Mouse (Mus musculus): Measurements from ENCODE around the gene Cdk15. TPM values are rescaled to one million over a fixed set of nuclear protein-coding genes. Genes with fewer than 3 reads are reported as not detected.

Cdk15 gene
- polyA plus RNA-seq, 1 experiment = 0.12 TPM

DNA sequence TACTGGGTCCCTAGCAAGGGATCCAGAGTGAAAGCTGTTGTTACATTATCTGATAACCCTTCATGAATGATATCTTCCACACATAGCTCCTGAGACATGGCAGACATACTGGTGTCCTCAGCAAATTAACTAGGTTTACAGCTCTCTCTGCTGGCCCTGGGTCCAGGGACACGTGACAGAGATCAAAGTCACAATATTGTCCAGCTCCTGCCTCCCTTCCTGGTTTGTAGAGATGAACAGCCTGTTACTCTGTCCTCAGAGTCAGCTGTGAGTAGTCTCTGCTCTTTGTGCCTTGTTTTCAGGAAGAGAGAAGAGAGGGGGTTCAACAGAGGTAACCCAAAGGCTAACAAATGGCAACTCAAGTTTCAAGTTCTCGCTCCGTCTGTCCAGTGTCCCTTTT, 125.8 kb downstream of the Cdk15 start:
- Histone ChIP-seq H3K27ac (ENCODE audit: control insufficient read depth, insufficient read depth, low read length) (no peak overlapping the region), H3K36me3 (ENCODE audit: control insufficient read depth, insufficient read depth, low read length) (no peaks in the 10 kb centered on the region), H3K27me3 (ENCODE audit: control insufficient read depth, insufficient read depth, low read length) (no peaks in the 10 kb centered on the region), H3K4me1 (replicated peaks; ENCODE audit: control insufficient read depth, insufficient read depth, low read length) (no peaks in the 10 kb centered on the region), H3K4me3 (ENCODE audit: control insufficient read depth, insufficient read depth, low read length) (no peak overlapping the region)
- 97% methylated on average over 3 of the region's 3 CpGs for WGBS
- no peak for TF ChIP-seq CTCF (IDR thresholded peaks at IDR 0.05; ENCODE audit: borderline replicate concordance, control insufficient read depth, extremely low read depth, insufficient read depth, low read length, poor library complexity)
- TF ChIP-seq POLR2A (IDR thresholded peaks at IDR 0.05; ENCODE audit: control insufficient read depth, extremely low read depth, insufficient read depth, low read length, poor library complexity) = no peak
- no peak for DNase-seq

DNA sequence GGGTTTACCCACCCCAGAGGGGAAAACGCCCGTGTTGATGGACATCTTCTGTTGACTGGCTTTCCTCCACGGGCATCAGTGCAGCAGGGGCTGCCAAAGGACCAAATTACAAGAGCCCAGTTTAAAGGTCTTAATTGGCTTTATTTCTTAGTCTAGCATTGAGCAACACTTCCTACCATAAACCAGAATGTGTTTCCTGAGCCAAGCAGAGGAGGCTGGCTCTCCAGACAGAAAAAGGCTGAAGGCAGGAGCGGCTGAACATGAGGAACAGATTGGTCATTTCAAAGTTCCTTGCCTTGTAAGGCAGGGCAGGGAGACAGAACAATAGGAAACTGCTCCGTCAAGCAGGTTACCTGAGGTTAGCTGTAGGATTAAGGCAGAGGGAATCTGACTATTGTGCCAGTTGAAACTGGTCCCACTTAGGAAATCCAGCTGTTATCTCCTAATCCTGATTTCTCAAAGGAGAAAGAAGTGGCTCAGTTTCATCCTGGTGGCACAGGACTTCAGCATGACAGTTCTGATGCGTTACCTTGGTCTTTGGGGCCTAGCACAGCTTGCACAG, 126.4 kb downstream of the Cdk15 start:
- no peaks in the 10 kb centered on the region for H3K36me3 ChIP-seq (ENCODE audit: control insufficient read depth, insufficient read depth, low read length)

DNA sequence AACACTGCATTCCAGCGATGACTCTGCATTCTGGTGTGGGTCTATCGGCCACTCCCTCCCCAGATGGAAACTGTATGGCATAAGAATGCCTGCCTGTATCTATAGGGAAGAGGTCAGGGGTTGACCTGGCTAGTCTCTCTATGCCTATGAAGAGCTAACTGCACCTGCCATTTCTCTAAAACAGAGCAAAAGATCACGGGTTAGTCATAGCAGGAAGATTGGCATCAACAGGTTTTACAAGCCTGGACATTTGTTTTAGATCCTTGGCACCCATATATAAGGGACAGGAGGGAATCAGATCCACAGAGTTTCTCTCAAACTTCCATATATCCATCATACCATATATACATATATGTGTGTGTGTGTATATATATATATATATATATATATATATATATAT, 127.7 kb downstream of the Cdk15 start:
- no peak overlapping the region for H3K27ac ChIP-seq (ENCODE audit: control insufficient read depth, insufficient read depth, low read length)
- H3K4me1 ChIP-seq (replicated peaks; ENCODE audit: control insufficient read depth, insufficient read depth, low read length) = no peaks in the 10 kb centered on the region
- no peaks in the 10 kb centered on the region for H3K36me3 ChIP-seq (ENCODE audit: control insufficient read depth, insufficient read depth, low read length)
- 94% methylated on average over 3 of the region's 3 CpGs for WGBS
- no peaks in the 10 kb centered on the region for H3K27me3 ChIP-seq (ENCODE audit: control insufficient read depth, insufficient read depth, low read length)
- no peak overlapping the region for H3K4me3 ChIP-seq (ENCODE audit: control insufficient read depth, insufficient read depth, low read length)
- TF ChIP-seq CTCF (IDR thresholded peaks at IDR 0.05; ENCODE audit: borderline replicate concordance, control insufficient read depth, extremely low read depth, insufficient read depth, low read length, poor library complexity) = no peak
- TF ChIP-seq POLR2A (IDR thresholded peaks at IDR 0.05; ENCODE audit: control insufficient read depth, extremely low read depth, insufficient read depth, low read length, poor library complexity) = no peak
- DNase-seq = no peak

More for the DNA sequence above, 126.4 kb downstream of the Cdk15 start:
- TF ChIP-seq POLR2A (IDR thresholded peaks at IDR 0.05; ENCODE audit: control insufficient read depth, extremely low read depth, insufficient read depth, low read length, poor library complexity) = no peak
- no peak for TF ChIP-seq CTCF (IDR thresholded peaks at IDR 0.05; ENCODE audit: borderline replicate concordance, control insufficient read depth, extremely low read depth, insufficient read depth, low read length, poor library complexity)
- DNase-seq = no peak
- H3K4me3 ChIP-seq (ENCODE audit: control insufficient read depth, insufficient read depth, low read length) = no peak overlapping the region
- 67% methylated on average over 6 of the region's 6 CpGs for WGBS
- no peak overlapping the region for H3K27ac ChIP-seq (ENCODE audit: control insufficient read depth, insufficient read depth, low read length)
- H3K4me1 ChIP-seq (replicated peaks; ENCODE audit: control insufficient read depth, insufficient read depth, low read length) = no peaks in the 10 kb centered on the region
- no peaks in the 10 kb centered on the region for H3K27me3 ChIP-seq (ENCODE audit: control insufficient read depth, insufficient read depth, low read length)

DNA sequence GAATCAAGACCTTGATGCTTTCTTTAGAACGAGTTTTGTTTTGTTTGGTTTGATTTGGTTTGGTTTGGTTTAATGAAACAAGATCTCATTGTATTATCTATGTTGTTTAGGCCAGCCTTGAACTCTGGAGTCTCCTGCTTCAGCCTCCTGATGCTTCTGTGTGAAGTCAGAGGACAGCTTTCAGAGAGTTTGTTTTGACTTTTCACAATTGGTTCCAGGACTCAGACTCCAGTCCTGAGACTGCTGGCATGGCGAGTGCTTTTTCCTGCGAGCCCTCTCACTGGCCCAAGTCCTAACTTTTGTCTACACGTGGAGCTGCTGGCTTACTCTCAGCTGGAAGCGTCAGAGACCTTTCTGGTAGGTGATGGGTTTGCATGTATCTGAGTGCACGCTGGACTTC, 128.9 kb downstream of the Cdk15 start:
- TF ChIP-seq POLR2A (IDR thresholded peaks at IDR 0.05; ENCODE audit: control insufficient read depth, extremely low read depth, insufficient read depth, low read length, poor library complexity) (no peak), CTCF (IDR thresholded peaks at IDR 0.05; ENCODE audit: borderline replicate concordance, control insufficient read depth, extremely low read depth, insufficient read depth, low read length, poor library complexity) (no peak)
- H3K27ac ChIP-seq (ENCODE audit: control insufficient read depth, insufficient read depth, low read length) = no peak overlapping the region
- H3K27me3 ChIP-seq (ENCODE audit: control insufficient read depth, insufficient read depth, low read length) = no peaks in the 10 kb centered on the region
- 89% methylated on average over 6 of the region's 6 CpGs for WGBS
- H3K4me3 ChIP-seq (ENCODE audit: control insufficient read depth, insufficient read depth, low read length) = no peak overlapping the region
- DNase-seq = no peak
- H3K36me3 ChIP-seq (ENCODE audit: control insufficient read depth, insufficient read depth, low read length) = no peaks in the 10 kb centered on the region
- no peaks in the 10 kb centered on the region for H3K4me1 ChIP-seq (replicated peaks; ENCODE audit: control insufficient read depth, insufficient read depth, low read length)

DNA sequence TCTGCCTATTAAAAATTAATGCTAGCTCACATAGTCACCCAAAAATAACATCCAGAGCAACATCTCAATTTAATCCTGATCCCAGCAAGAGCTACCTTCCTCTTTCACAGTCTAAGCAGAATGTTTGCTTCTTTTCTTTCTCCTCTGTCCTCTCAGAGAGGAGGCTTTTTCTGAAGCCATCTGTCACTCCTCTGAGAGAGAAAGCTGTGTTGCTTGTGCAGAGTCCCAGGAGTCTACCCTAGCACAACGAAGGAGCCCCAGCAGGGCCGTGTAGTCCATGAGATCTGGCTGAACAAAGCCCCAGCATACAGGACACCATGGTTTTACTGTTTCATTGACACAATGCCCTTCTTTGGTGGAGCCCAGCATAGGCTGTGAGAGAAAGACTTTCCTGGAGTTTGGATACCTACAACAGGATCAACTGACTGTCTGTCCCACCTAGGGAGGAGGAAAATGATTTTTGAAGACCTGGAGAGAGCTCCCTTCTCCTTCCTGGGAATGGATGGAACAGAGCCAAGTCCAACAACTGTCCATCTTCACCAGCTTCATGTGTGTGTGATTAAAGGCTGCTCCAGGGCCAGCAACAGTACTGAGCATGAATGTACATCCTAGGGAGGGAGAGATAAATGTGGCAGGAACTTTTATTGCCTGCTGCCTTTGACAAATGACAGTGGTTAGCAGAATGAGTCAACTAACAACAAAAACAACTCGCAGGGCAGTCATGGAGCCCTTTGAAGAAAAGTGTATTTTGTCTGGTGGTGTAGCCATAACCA, 131.0 kb downstream of the Cdk15 start:
- no peak for DNase-seq
- H3K27ac ChIP-seq (ENCODE audit: control insufficient read depth, insufficient read depth, low read length) = no peak overlapping the region
- H3K4me3 ChIP-seq (ENCODE audit: control insufficient read depth, insufficient read depth, low read length) = no peak overlapping the region
- no peaks in the 10 kb centered on the region for H3K27me3 ChIP-seq (ENCODE audit: control insufficient read depth, insufficient read depth, low read length)
- H3K4me1 ChIP-seq (replicated peaks; ENCODE audit: control insufficient read depth, insufficient read depth, low read length) = no peaks in the 10 kb centered on the region
- no peaks in the 10 kb centered on the region for H3K36me3 ChIP-seq (ENCODE audit: control insufficient read depth, insufficient read depth, low read length)
- TF ChIP-seq CTCF (IDR thresholded peaks at IDR 0.05; ENCODE audit: borderline replicate concordance, control insufficient read depth, extremely low read depth, insufficient read depth, low read length, poor library complexity) (no peak), POLR2A (IDR thresholded peaks at IDR 0.05; ENCODE audit: control insufficient read depth, extremely low read depth, insufficient read depth, low read length, poor library complexity) (no peak)
- WGBS = 86% methylated on average over 3 of the region's 3 CpGs

DNA sequence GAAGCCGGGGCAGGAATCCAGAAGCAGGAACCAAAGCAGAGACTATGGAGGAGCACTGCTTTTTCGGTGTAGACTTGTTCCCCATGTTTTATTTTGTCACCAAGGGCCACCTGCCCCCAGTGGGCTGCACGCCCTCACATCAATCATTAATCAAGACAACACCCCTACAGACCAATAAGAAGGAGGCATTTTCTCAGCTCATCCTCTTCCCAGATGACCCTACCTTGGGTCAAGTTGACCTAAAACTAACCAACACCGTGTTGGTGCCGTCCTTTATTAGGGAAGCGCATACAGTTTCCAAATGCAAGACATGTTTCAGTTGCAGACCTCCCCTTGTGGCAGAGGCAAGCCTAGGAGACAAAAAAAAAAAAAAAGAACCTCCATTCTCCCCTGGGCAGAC, 132.5 kb downstream of the Cdk15 start:
- TF ChIP-seq CTCF (IDR thresholded peaks at IDR 0.05; ENCODE audit: borderline replicate concordance, control insufficient read depth, extremely low read depth, insufficient read depth, low read length, poor library complexity) (no peak), POLR2A (IDR thresholded peaks at IDR 0.05; ENCODE audit: control insufficient read depth, extremely low read depth, insufficient read depth, low read length, poor library complexity) (no peak)
- 96% methylated on average over 6 of the region's 6 CpGs for WGBS
- no peaks in the 10 kb centered on the region for H3K4me1 ChIP-seq (replicated peaks; ENCODE audit: control insufficient read depth, insufficient read depth, low read length)
- no peak overlapping the region for H3K27ac ChIP-seq (ENCODE audit: control insufficient read depth, insufficient read depth, low read length)
- H3K36me3 ChIP-seq (ENCODE audit: control insufficient read depth, insufficient read depth, low read length) = no peaks in the 10 kb centered on the region
- no peaks in the 10 kb centered on the region for H3K27me3 ChIP-seq (ENCODE audit: control insufficient read depth, insufficient read depth, low read length)
- no peak overlapping the region for H3K4me3 ChIP-seq (ENCODE audit: control insufficient read depth, insufficient read depth, low read length)
- DNase-seq = no peak
